Mouse (Mus musculus) cerebellum, adult 9-10 months (tissue): ENCODE results near the gene Fetub.

Experiments used
- DNase-seq: peaks from one replicate; pipeline ENCODE4 v3.0.0; 2022

Gene Fetub

GRCm38 (mm10) chr16:22967383-22968030 lies 49.4 kb downstream of the Fetub start:
- DNase-seq = no peak
